Mouse (Mus musculus) brain, embryonic 14.5 days (tissue): ENCODE data around the gene Gm20715. TPM values are rescaled to one million over a fixed set of nuclear protein-coding genes. Genes with fewer than 3 reads are reported as not detected.
"Not testable (repeated sequence)": the region's sequence is repeated elsewhere in the genome, so short reads cannot be mapped to it uniquely, and the experiment has no call there.

Experiments used
- DNase-seq: peaks from one replicate; pipeline ENCODE4 v3.0.0-alpha.2; 2011; ENCODE audit warnings: low read depth
- CTCF ChIP-seq: fragments of 200-500 bp; IDR thresholded peaks from 2 replicates; pipeline ENCODE4 v1.5.1; 2012; ENCODE audit warnings: inconsistent platforms, mild to moderate bottlenecking, moderate library complexity, borderline replicate concordance; ENCODE audit not compliant: insufficient read depth, insufficient read length; ENCODE audit errors: extremely low read depth
- POLR2A ChIP-seq: fragments of 200-500 bp; IDR thresholded peaks from 2 replicates; pipeline ENCODE4 v1.6.1; 2012; ENCODE audit warnings: mild to moderate bottlenecking, inconsistent platforms, borderline replicate concordance; ENCODE audit not compliant: poor library complexity, insufficient read depth, insufficient read length, severe bottlenecking; ENCODE audit errors: extremely low read depth
- polyA plus RNA-seq: library from polyadenylated mRNA; depleted of rRNA; stranded (reverse); fragments of >200 nt; gene quantifications from 2 replicates; pipeline ENCODE4 v1.2.3, GENCODE M21; 2012; rRNA removed

The Gm20715 gene
- polyA plus RNA-seq, 1 experiment, result 0.44 TPM

DNA sequence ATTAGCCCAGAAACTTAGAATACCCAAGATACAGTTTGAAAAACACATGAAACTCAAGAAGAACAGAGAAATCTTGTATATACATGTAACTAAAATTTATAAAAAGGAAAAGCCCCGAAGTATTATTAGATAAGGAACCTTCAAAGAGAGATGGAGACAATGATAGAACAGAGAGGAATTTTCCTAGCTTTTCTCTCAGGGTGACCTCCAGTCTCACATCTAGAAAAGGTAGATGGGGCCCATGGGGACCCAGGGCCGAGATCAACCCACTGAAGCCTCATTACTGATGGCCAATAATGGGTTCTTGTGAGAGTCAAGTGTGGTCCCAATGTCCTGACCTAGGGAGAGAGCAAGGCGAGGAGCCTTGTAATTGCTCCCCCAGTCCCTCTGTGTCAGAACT lies 28.3 kb downstream of the Gm20715 start, which contains the start of gene Olfr1344:
Gene Olfr1344, plus strand, starts transcription at position 301 of the 400 bp plus-strand sequence.
- TF ChIP-seq CTCF, result no peak
- no peak for TF ChIP-seq POLR2A
- DNase-seq, result no peak

DNA sequence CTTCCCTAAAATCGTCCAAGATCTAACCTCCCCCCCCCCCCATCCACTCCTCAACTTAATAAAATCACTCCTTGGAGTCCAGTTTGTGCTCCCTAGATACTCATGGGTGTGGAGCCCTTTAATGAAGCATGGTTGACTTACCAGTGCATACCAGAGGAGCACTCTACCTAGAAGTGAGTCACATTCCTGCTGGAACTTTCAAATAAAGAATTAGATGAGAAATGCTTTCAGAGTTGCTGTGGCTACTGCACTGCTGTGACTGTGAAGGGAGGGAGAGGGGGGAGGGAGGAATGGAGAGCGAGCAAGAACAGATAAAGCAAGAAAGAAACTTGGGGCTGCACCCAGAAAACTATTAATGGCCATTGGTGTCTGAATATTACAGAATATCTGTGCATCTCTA lies 31.1 kb downstream of the Gm20715 start:
- DNase-seq, result no peak
- TF ChIP-seq CTCF (no peak), POLR2A (no peak)

DNA sequence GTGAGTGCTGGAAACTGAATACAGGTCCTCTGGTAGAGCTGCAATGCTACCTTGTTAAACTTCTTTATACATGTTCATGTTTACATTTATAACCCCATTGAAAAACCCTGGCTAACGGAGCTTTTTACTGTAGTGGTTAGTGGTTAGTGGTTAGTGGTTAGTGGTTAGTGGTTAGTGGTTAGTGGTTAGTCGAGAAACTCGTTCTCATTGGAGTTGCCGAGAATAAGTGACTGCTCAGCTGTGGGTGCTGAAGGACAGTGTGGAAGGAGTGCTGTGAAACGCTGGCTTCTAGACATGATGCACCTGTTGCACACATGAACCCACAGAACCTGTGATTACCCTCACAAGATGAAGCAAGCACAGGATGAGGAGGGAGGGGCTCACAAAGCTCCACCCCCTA lies 37.7 kb downstream of the Gm20715 start:
- no peak for TF ChIP-seq POLR2A
- TF ChIP-seq CTCF, result no peak

GRCm38 (mm10) chr7:6455868-6456267 lies 45.8 kb downstream of the Gm20715 start, which contains the start of gene Olfr1336:
Olfr1336 (plus strand) TSS chr7:6456168.
- no peak for DNase-seq
- no peak for TF ChIP-seq POLR2A
- no peak for TF ChIP-seq CTCF

More for the DNA sequence above, 37.7 kb downstream of the Gm20715 start:
- no peak for DNase-seq

GRCm38 (mm10) chr7:6456399-6456798 lies 46.3 kb downstream of the Gm20715 start:
- DNase-seq, result no peak
- TF ChIP-seq CTCF, result no peak
- no peak for TF ChIP-seq POLR2A

GRCm38 (mm10) chr7:6466951-6467350 lies 56.9 kb downstream of the Gm20715 start, which contains the start of gene Olfr1346:
Olfr1346 (plus strand) TSS chr7:6467101.
- DNase-seq, result no peak
- TF ChIP-seq POLR2A (no peak), CTCF (no peak)

DNA sequence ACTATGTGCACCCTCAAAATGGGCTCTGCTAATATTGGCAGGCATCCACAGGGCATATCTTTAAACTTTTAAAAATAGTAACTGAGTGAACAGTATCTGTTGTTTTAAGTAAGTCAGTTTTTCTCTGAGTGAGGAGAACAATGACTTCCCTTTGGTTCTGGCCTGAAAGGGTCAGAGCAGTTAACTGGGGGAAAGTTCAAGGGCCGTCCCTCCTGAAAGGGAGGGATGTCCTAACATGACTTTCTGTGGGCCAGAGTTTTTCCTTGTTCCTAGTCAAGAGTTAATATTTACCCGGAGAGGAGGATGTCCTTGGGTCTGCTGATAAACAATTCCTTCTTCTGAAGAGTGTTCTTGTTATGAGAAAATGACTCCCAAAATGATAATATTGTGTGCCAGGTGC lies 67.6 kb downstream of the Gm20715 start:
- not testable (repeated sequence) for DNase-seq

- DNase-seq, result no peak
- TF ChIP-seq CTCF (no peak), POLR2A (no peak)
Observed at GRCm38 (mm10) chr7:6486841-6487240, 76.8 kb downstream of the Gm20715 start, which contains the start of gene Olfr5. Olfr5 (minus strand) TSS chr7:6486941.

Other genes with a start within 250 kb of the Gm20715 start
- 80.7 and 95.5 TPM in 2 replicates for gene Zfp444, start 238.1 kb upstream of the Gm20715 start, polyA plus RNA-seq
- not detected in 2 replicates for gene Galp, start 213.2 kb upstream of the Gm20715 start, polyA plus RNA-seq
- not detected in 2 replicates for gene Zscan5b, start 188.0 kb upstream of the Gm20715 start, polyA plus RNA-seq
- 0.11 TPM in 1 of 2 replicates, not detected in the other for gene Epp13, start 157.6 kb upstream of the Gm20715 start, polyA plus RNA-seq
- gene Zfp667, start 123.7 kb upstream of the Gm20715 start, polyA plus RNA-seq, result 5.9 and 7.6 TPM in 2 replicates
- gene Zfp583, start 79.0 kb upstream of the Gm20715 start, polyA plus RNA-seq, result 9.5 and 9.9 TPM in 2 replicates
- gene Gm3854, start 66.5 kb upstream of the Gm20715 start, polyA plus RNA-seq, result 2.5 and 4.2 TPM in 2 replicates
- 2.4 and 3.0 TPM in 2 replicates for gene Zfp78, start 47.0 kb upstream of the Gm20715 start, polyA plus RNA-seq
- gene Zfp28, start 27.0 kb upstream of the Gm20715 start, polyA plus RNA-seq, result 14.5 and 17.9 TPM in 2 replicates
- gene Smim17, start 11.6 kb upstream of the Gm20715 start, polyA plus RNA-seq, result 4.5 and 7.5 TPM in 2 replicates
- 0.63 and 0.98 TPM in 2 replicates for gene Olfr1344, start 28.4 kb downstream of the Gm20715 start, polyA plus RNA-seq
- not detected in 2 replicates for gene Olfr1336, start 45.9 kb downstream of the Gm20715 start, polyA plus RNA-seq
- gene Olfr1346, start 56.8 kb downstream of the Gm20715 start, polyA plus RNA-seq, result not detected in 2 replicates
- gene Olfr5, start 76.7 kb downstream of the Gm20715 start, polyA plus RNA-seq, result not detected in 2 replicates
- not detected in 2 replicates for gene Olfr1347, start 89.5 kb downstream of the Gm20715 start, polyA plus RNA-seq
- not detected in 2 replicates for gene Olfr1348, start 98.5 kb downstream of the Gm20715 start, polyA plus RNA-seq
- gene Olfr1349, start 112.7 kb downstream of the Gm20715 start, polyA plus RNA-seq, result 0.04 and 0.07 TPM in 2 replicates
- gene Olfr1350, start 154.6 kb downstream of the Gm20715 start, polyA plus RNA-seq, result not detected in 2 replicates